Mouse (Mus musculus) retina, adult 2 months (tissue): ENCODE data around the gene Cd24a.

Experiments
- DNase-seq: peaks from one replicate; pipeline ENCODE4 v3.0.0-alpha.2; 2012; ENCODE audit warnings: low read depth, low spot score

The Cd24a gene

GRCm38 (mm10) chr10:43581260-43581659, 3.2 kb downstream of the Cd24a start:
- DNase-seq, result no peak

GRCm38 (mm10) chr10:43584538-43584937, 6.5 kb downstream of the Cd24a start:
- no peak for DNase-seq

- DNase-seq, result no peak
Observed at GRCm38 (mm10) chr10:43588470-43589177, 10.5 kb downstream of the Cd24a start.

- no peak for DNase-seq
Observed at GRCm38 (mm10) chr10:43591477-43591876, 13.4 kb downstream of the Cd24a start.

- DNase-seq, result no peak
Observed at GRCm38 (mm10) chr10:43593182-43593581, 15.1 kb downstream of the Cd24a start.

GRCm38 (mm10) chr10:43594187-43594586, 16.1 kb downstream of the Cd24a start:
- no peak for DNase-seq

GRCm38 (mm10) chr10:43594894-43595293, 16.8 kb downstream of the Cd24a start:
- DNase-seq, result no peak

- no peak for DNase-seq
Observed at GRCm38 (mm10) chr10:43598067-43598726, 20.1 kb downstream of the Cd24a start.

- no peak for DNase-seq
Observed at GRCm38 (mm10) chr10:43601039-43601438, 23.0 kb downstream of the Cd24a start.

GRCm38 (mm10) chr10:43601511-43602396, 23.7 kb downstream of the Cd24a start:
- DNase-seq, result no peak

GRCm38 (mm10) chr10:43603975-43604686, 26.0 kb downstream of the Cd24a start:
- no peak for DNase-seq

GRCm38 (mm10) chr10:43604687-43605250, 26.7 kb downstream of the Cd24a start:
- no peak for DNase-seq

- DNase-seq, result no peak
Observed at GRCm38 (mm10) chr10:43605901-43606300, 27.8 kb downstream of the Cd24a start.

- no peak for DNase-seq
Observed at GRCm38 (mm10) chr10:43609507-43609906, 31.4 kb downstream of the Cd24a start.

- no peak for DNase-seq
Observed at GRCm38 (mm10) chr10:43609958-43610357, 31.9 kb downstream of the Cd24a start.

- DNase-seq, result no peak
Observed at GRCm38 (mm10) chr10:43611081-43611480, 33.0 kb downstream of the Cd24a start.

- no peak for DNase-seq
Observed at GRCm38 (mm10) chr10:43619059-43619531, 41.0 kb downstream of the Cd24a start.

GRCm38 (mm10) chr10:43619939-43620338, 41.9 kb downstream of the Cd24a start:
- no peak for DNase-seq

GRCm38 (mm10) chr10:43623510-43623909, 45.4 kb downstream of the Cd24a start:
- DNase-seq, result no peak

GRCm38 (mm10) chr10:43624362-43624761, 46.3 kb downstream of the Cd24a start:
- no peak for DNase-seq

- no peak for DNase-seq
Observed at GRCm38 (mm10) chr10:43624791-43625398, 46.8 kb downstream of the Cd24a start.
